Mouse (Mus musculus): ENCODE measurements around the gene 4930415O20Rik. TPM values are rescaled to one million over a fixed set of nuclear protein-coding genes. Genes with fewer than 3 reads are reported as not detected.

The 4930415O20Rik gene
- polyA plus RNA-seq, 1 experiment from 2014 or later: not detected

GRCm38 (mm10) chr15:98546843-98547242 is 24.0 kb upstream of the 4930415O20Rik start:
- H3K27me3 ChIP-seq (ENCODE audit: insufficient read depth, low read length): no peaks in the 10 kb centered on the region
- 88% methylated on average over 5 of the region's 5 CpGs for WGBS
- no peaks in the 10 kb centered on the region for H3K9me3 ChIP-seq (ENCODE audit: low read depth, low read length)
- H3K4me1 ChIP-seq (ENCODE audit: insufficient read depth): no peaks in the 10 kb centered on the region
- H3K4me3 ChIP-seq (ENCODE audit: low read depth, low read length): no peak overlapping the region
- no peak overlapping the region for H3K9ac ChIP-seq
- no peak for TF ChIP-seq CTCF (IDR thresholded peaks at IDR 0.05; ENCODE audit: low read depth)
- DNase-seq: no peak
- no peak overlapping the region for H3K4me2 ChIP-seq
- H3K36me3 ChIP-seq (ENCODE audit: insufficient read depth): peaks cover 96% of the 10 kb centered on the region
- ATAC-seq (ENCODE audit: insufficient read depth): no peak
- no peak overlapping the region for H3K27ac ChIP-seq (ENCODE audit: low read depth)

- H3K27ac ChIP-seq (ENCODE audit: low read depth): no peak overlapping the region
- no peaks in the 10 kb centered on the region for H3K9me3 ChIP-seq (ENCODE audit: low read depth, low read length)
- no peak for ATAC-seq (ENCODE audit: insufficient read depth)
- H3K4me2 ChIP-seq: no peak overlapping the region
- no peak overlapping the region for H3K4me3 ChIP-seq (ENCODE audit: low read depth, low read length)
- peaks cover 84% of the 10 kb centered on the region for H3K36me3 ChIP-seq (ENCODE audit: insufficient read depth)
- TF ChIP-seq CTCF (IDR thresholded peaks at IDR 0.05; ENCODE audit: low read depth): no peak
- WGBS: 96% methylated on average over 2 of the region's 2 CpGs
- H3K27me3 ChIP-seq (ENCODE audit: insufficient read depth, low read length): no peaks in the 10 kb centered on the region
- DNase-seq: no peak
- no peaks in the 10 kb centered on the region for H3K4me1 ChIP-seq (ENCODE audit: insufficient read depth)
- H3K9ac ChIP-seq: no peak overlapping the region
Measured at GRCm38 (mm10) chr15:98552758-98553157, 18.0 kb upstream of the 4930415O20Rik start.

GRCm38 (mm10) chr15:98555881-98556280 is 14.9 kb upstream of the 4930415O20Rik start:
- no peak overlapping the region for H3K4me2 ChIP-seq
- 89% methylated on average over 4 of the region's 4 CpGs for WGBS
- no peak for DNase-seq

GRCm38 (mm10) chr15:98557186-98557585 is 13.6 kb upstream of the 4930415O20Rik start:
- H3K9me3 ChIP-seq (ENCODE audit: low read depth, low read length): no peaks in the 10 kb centered on the region
- H3K4me1 ChIP-seq (ENCODE audit: insufficient read depth): no peaks in the 10 kb centered on the region
- no peak overlapping the region for H3K4me3 ChIP-seq (ENCODE audit: low read depth, low read length)
- peaks cover 79% of the 10 kb centered on the region for H3K36me3 ChIP-seq (ENCODE audit: insufficient read depth)
- H3K9ac ChIP-seq: no peak overlapping the region
- no peak for TF ChIP-seq CTCF (IDR thresholded peaks at IDR 0.05; ENCODE audit: low read depth)
- H3K4me2 ChIP-seq: no peak overlapping the region
- H3K27me3 ChIP-seq (ENCODE audit: insufficient read depth, low read length): no peaks in the 10 kb centered on the region
- 90% methylated on average over 5 of the region's 5 CpGs for WGBS
- H3K27ac ChIP-seq (ENCODE audit: low read depth): no peak overlapping the region
- ATAC-seq (ENCODE audit: insufficient read depth) (no peak), DNase-seq (no peak)

More at GRCm38 (mm10) chr15:98555881-98556280, 14.9 kb upstream of the 4930415O20Rik start:
- no peak for TF ChIP-seq CTCF (IDR thresholded peaks at IDR 0.05; ENCODE audit: low read depth)
- no peak overlapping the region for H3K9ac ChIP-seq
- H3K4me1 ChIP-seq (ENCODE audit: insufficient read depth): no peaks in the 10 kb centered on the region
- H3K4me3 ChIP-seq (ENCODE audit: low read depth, low read length): no peak overlapping the region
- H3K36me3 ChIP-seq (ENCODE audit: insufficient read depth): peaks cover 82% of the 10 kb centered on the region
- no peaks in the 10 kb centered on the region for H3K27me3 ChIP-seq (ENCODE audit: insufficient read depth, low read length)
- no peak overlapping the region for H3K27ac ChIP-seq (ENCODE audit: low read depth)
- ATAC-seq (ENCODE audit: insufficient read depth): no peak
- no peaks in the 10 kb centered on the region for H3K9me3 ChIP-seq (ENCODE audit: low read depth, low read length)

DNA sequence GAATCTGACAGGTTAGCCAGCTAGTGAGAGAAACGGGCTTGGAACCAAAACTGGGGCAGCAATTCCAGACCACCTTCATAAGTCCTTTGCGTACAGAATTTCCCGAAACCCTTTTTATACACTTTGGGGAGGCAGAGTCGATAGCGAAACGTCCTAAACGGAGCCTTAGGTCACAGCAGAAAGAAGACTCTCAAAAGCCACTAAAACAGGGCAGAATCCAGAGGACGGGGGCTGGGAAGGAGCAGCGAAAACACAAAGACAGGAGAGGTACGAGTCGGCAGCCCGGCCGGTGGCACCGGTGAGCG is 3.9 kb upstream of the 4930415O20Rik start:
- DNase-seq: no peak
- H3K36me3 ChIP-seq (ENCODE audit: insufficient read depth): peaks cover 28% of the 10 kb centered on the region
- no peak for TF ChIP-seq CTCF (IDR thresholded peaks at IDR 0.05; ENCODE audit: low read depth)
- no peak for ATAC-seq (ENCODE audit: insufficient read depth)
- H3K4me2 ChIP-seq: peak overlapping the region; percentile 87
- H3K4me1 ChIP-seq (ENCODE audit: insufficient read depth): peaks cover 3% of the 10 kb centered on the region; the same call in 1 of the 2 replicates
- H3K27ac ChIP-seq (ENCODE audit: low read depth): peak overlapping the region; percentile 97
- under 1% methylated on average over 15 of the region's 15 CpGs for WGBS
- H3K9ac ChIP-seq: peak overlapping the region; percentile 95
- no peaks in the 10 kb centered on the region for H3K9me3 ChIP-seq (ENCODE audit: low read depth, low read length)
- peak overlapping the region; percentile 92 for H3K4me3 ChIP-seq (ENCODE audit: low read depth, low read length)
- no peaks in the 10 kb centered on the region for H3K27me3 ChIP-seq (ENCODE audit: insufficient read depth, low read length)

GRCm38 (mm10) chr15:98567278-98568134 is 3.3 kb upstream of the 4930415O20Rik start:
- Histone ChIP-seq H3K36me3 (ENCODE audit: insufficient read depth) (peaks cover 24% of the 10 kb centered on the region), H3K4me1 (ENCODE audit: insufficient read depth) (peaks cover 3% of the 10 kb centered on the region; the same call in 1 of the 2 replicates), H3K4me3 (ENCODE audit: low read depth, low read length) (peak overlapping the region; percentile 92), H3K9me3 (ENCODE audit: low read depth, low read length) (no peaks in the 10 kb centered on the region), H3K27ac (ENCODE audit: low read depth) (peak overlapping the region; percentile 97), H3K9ac (peak overlapping the region; percentile 95), H3K27me3 (ENCODE audit: insufficient read depth, low read length) (no peaks in the 10 kb centered on the region), H3K4me2 (peak overlapping the region; percentile 87)
- under 1% methylated on average over 88 of the region's 88 CpGs for WGBS
- peak; percentile 100 for DNase-seq
- TF ChIP-seq CTCF (IDR thresholded peaks at IDR 0.05; ENCODE audit: low read depth): peak; percentile 49
- peak; percentile 96 for ATAC-seq (ENCODE audit: insufficient read depth)

DNA sequence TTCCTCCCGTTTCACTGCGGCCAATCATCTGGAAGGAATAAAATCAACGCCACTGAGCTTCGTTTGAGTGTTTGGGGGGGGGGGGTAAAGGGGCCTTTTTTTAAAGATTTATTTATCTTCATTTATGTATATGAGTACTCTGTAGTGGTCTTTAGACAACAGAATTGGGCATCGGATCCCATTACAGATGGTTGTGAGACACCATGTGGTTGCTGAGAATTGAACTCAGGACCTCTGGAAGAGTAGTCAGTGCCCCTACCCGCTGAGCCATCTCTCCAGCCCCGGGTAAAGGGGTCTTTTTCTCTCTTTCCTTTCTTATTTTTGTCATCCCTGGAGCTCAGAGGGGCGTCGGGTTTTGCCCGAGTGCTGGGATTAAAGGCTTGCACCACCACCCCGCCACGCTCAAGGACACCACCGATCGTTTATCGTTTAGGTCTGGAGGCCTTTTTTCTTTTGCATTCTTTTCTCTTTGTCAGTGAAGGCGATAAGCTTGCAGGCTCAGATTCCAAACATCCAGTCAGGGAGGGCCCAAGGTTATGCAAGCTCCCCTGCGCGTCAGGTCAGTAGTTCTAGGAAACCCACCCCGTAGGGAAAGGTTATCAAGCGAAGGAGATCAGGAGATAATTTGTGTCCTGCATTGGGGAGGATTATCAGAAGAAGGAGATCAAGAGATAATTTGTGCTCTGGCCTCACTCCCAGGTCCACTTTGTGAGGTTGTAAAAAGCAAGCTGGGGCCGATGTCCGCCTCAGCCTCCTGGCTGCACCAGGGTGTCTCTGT is 2.4 kb upstream of the 4930415O20Rik start:
- WGBS: 3% methylated on average over 22 of the region's 22 CpGs
- H3K4me3 ChIP-seq (ENCODE audit: low read depth, low read length): peak overlapping the region; percentile 92
- no peaks in the 10 kb centered on the region for H3K27me3 ChIP-seq (ENCODE audit: insufficient read depth, low read length)
- DNase-seq: peak; percentile 34
- peak overlapping the region; percentile 91 for H3K9ac ChIP-seq
- peak overlapping the region; percentile 97 for H3K27ac ChIP-seq (ENCODE audit: low read depth)
- H3K9me3 ChIP-seq (ENCODE audit: low read depth, low read length): no peaks in the 10 kb centered on the region
- TF ChIP-seq CTCF (IDR thresholded peaks at IDR 0.05; ENCODE audit: low read depth): no peak
- peak overlapping the region; percentile 84 for H3K4me2 ChIP-seq
- ATAC-seq (ENCODE audit: insufficient read depth): peak; percentile 8; the same call in 1 of the 2 replicates
- peaks cover 3% of the 10 kb centered on the region; the same call in 1 of the 2 replicates for H3K4me1 ChIP-seq (ENCODE audit: insufficient read depth)
- H3K36me3 ChIP-seq (ENCODE audit: insufficient read depth): peaks cover 14% of the 10 kb centered on the region; the same call in 1 of the 2 replicates
